Mouse (Mus musculus) MEL (cell line): Measurements from ENCODE around the gene Akap12. TPM values are rescaled to one million over a fixed set of nuclear protein-coding genes. Genes with fewer than 3 reads are reported as not detected.

Experiments used
- polyA plus RNA-seq, 2 experiments: library from polyadenylated mRNA; stranded (reverse) in 1 of 2; unstranded in 1 of 2; fragments of >175 nt in 1 of 2; fragments of >200 nt in 1 of 2; gene quantifications; 2 replicates each; pipeline versions ENCODE4 v1.2.1 to v1.2.4; 2012; ENCODE audit warnings: low replicate concordance in 2 of 2, low read depth in 1 of 2; ENCODE audit not compliant: insufficient read length in 2 of 2, insufficient read depth in 1 of 2, missing spikeins in 1 of 2
- total RNA-seq: library from RNA; depleted of rRNA; stranded (reverse); fragments of 300-350 nt; gene quantifications from 2 replicates; pipeline ENCODE4 v1.2.3, GENCODE M21; 2012; rRNA removed

The Akap12 gene
- total and polyA plus RNA-seq, 3 experiments: 0.08 to 0.42 TPM; not detected in 1

Other genes starting within 250 kb of the Akap12 start
- gene Zbtb2, start 121.7 kb downstream of the Akap12 start, total RNA-seq: 8.6 and 10.0 TPM in 2 replicates
- 10 to 100 TPM in 1 of 2 experiments, not detected in 1; 12.7 TPM for gene Zbtb2, start 121.7 kb downstream of the Akap12 start, polyA plus RNA-seq
- gene Rmnd1, start 166.0 kb downstream of the Akap12 start, total RNA-seq: 30.6 and 38.8 TPM in 2 replicates
- 10 to 100 TPM in 1 of 2 experiments, not detected in 1; 39.6 TPM for gene Rmnd1, start 166.0 kb downstream of the Akap12 start, polyA plus RNA-seq
- gene Armt1, start 166.1 kb downstream of the Akap12 start, total RNA-seq: 23.7 and 25.1 TPM in 2 replicates
- gene Armt1, start 166.1 kb downstream of the Akap12 start, polyA plus RNA-seq: 10 to 100 TPM in 1 of 2 experiments, not detected in 1; 24.2 TPM
- gene Ccdc170, start 216.1 kb downstream of the Akap12 start, total RNA-seq: not detected in 2 replicates
- gene Ccdc170, start 216.1 kb downstream of the Akap12 start, polyA plus RNA-seq: not detected